Mouse (Mus musculus) limb, embryonic 11.5 days (tissue): ENCODE results near the gene Cpxm1. TPM values are rescaled to one million over a fixed set of nuclear protein-coding genes. Genes with fewer than 3 reads are reported as not detected.
"Not testable (repeated sequence)": the region's sequence is repeated elsewhere in the genome, so short reads cannot be mapped to it uniquely, and the experiment has no call there.

Source experiments
- ATAC-seq: fragments of 200-750 bp; cut with Nextera tagmentation; 2 replicates; pipeline ENCODE4 v1.8.0; 2017; ENCODE audit warnings: low read depth; ENCODE audit not compliant: insufficient number of reproducible peaks, low FRiP score, low TSS enrichment
- DNase-seq: peaks from one replicate; pipeline ENCODE4 v3.0.0-alpha.2; 2015; ENCODE audit warnings: low spot score
- H3K27ac ChIP-seq: fragments of 300-500 bp; sonication (generic); replicated peaks from 2 replicates; pipeline ENCODE4 v1.5.1; 2014; ENCODE audit warnings: low read depth, mild to moderate bottlenecking, low read length
- H3K27me3 ChIP-seq: fragments of 300-500 bp; sonication (generic); 2 replicates; pipeline ENCODE4 v1.6.1; 2014; ENCODE audit warnings: mild to moderate bottlenecking, low read length, mixed read lengths; ENCODE audit not compliant: control insufficient read depth, insufficient read depth
- H3K36me3 ChIP-seq: fragments of 300-500 bp; sonication (generic); 2 replicates; pipeline ENCODE4 v1.6.1; 2014; ENCODE audit warnings: mild to moderate bottlenecking, low read length, moderate library complexity, mixed read lengths; ENCODE audit not compliant: control insufficient read depth, insufficient read depth
- H3K4me1 ChIP-seq: fragments of 300-500 bp; sonication (generic); 2 replicates; pipeline ENCODE4 v1.6.1; 2014; ENCODE audit warnings: low read length, mixed read lengths; ENCODE audit not compliant: control insufficient read depth, insufficient read depth
- H3K4me2 ChIP-seq: fragments of 300-500 bp; sonication (generic); 2 replicates; pipeline ENCODE4 v1.6.1; 2014; ENCODE audit warnings: low read depth, mild to moderate bottlenecking, moderate library complexity; ENCODE audit not compliant: severe bottlenecking
- H3K4me3 ChIP-seq: fragments of 300-500 bp; sonication (generic); 2 replicates; pipeline ENCODE4 v1.5.1; 2014; ENCODE audit warnings: low read depth, low read length
- H3K9ac ChIP-seq: fragments of 300-500 bp; sonication (generic); 2 replicates; pipeline ENCODE4 v1.6.1; 2014; ENCODE audit warnings: mild to moderate bottlenecking, low read length
- H3K9me3 ChIP-seq: fragments of 300-500 bp; sonication (generic); 2 replicates; pipeline ENCODE4 v1.6.1; 2016; ENCODE audit warnings: low read length; ENCODE audit not compliant: control insufficient read depth
- WGBS: fragments of 180-500 bp; shearing (Covaris S2); extraction: QIAGEN DNeasy Blood & Tissue Kit; methylation state at CpG from one replicate; pipeline ENCODE4 v1.1.7; 2014; 5-methylcytosine and 5-hydroxymethylcytosine counted together
- polyA plus RNA-seq: library from polyadenylated mRNA; unstranded; fragments of >200 nt; fragmentation: Nextera tagmentation; extraction: Ambion mirVana; gene quantifications from 2 replicates; pipeline ENCODE4 v1.2.1, GENCODE M21; 2014

Cpxm1 gene
- polyA plus RNA-seq, 1 experiment from 2014 or later: 62.3 TPM

DNA sequence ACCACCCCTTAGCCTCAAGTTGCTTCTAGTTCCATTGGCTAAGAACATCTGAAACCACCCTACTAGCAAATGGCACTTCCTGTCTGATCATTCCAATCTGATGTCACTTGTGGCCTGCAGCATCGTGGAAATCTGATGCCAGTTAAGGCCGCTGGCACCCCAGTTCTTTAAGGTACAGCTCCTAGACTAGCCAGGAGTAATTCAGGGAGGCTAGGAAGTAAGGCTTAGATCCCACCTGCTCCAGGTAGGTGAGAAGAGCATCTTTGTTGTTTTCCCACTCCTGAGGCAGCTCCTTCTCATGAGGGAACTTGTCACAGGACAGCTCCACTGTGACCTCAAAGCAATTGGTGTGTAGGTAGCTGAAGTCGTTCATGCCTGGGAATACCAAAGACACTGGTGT, 4.5 kb downstream of the Cpxm1 start:
- peaks cover 5% of the 10 kb centered on the region; the same call in 1 of the 2 replicates for H3K4me1 ChIP-seq
- no peak for DNase-seq
- H3K4me3 ChIP-seq: no peak overlapping the region
- 74% methylated on average over 3 of the region's 3 CpGs for WGBS
- H3K27me3 ChIP-seq: no peaks in the 10 kb centered on the region
- H3K4me2 ChIP-seq: no peak overlapping the region
- H3K9me3 ChIP-seq: no peaks in the 10 kb centered on the region
- H3K27ac ChIP-seq: no peak overlapping the region
- no peak overlapping the region for H3K9ac ChIP-seq
- peaks cover 10% of the 10 kb centered on the region; the same call in 1 of the 2 replicates for H3K36me3 ChIP-seq
- no peak for ATAC-seq

DNA sequence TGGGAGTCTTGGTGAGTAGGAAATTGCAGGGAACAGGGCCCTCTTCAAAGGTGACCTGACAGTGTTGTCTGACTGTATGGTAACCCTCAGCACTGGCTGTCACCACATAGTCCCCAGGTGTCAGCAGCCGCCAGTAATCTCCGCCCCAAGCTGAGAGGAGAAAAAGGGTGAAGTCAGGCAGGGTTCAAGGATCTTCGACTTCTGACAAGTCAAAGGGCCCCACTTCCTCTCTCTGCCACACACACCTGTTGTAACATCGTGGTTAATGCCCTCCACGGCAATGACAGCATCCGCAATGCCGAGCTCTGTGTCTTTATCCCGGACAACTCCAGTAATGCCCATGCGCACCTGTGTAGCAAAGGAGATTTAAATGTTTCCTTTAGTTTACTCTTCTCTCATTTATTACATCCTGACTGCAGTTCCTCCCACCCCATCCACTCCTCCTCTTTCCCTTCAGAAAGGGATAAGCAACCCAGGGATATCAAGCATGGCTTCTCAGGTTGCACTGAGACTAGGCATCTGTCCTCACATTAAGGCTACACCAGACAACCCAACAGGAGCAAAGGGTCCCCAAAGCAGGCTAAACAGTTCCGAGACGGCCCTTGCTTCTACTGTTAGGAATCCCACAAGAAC, 6.3 kb downstream of the Cpxm1 start:
- Histone ChIP-seq H3K4me3 (no peak overlapping the region), H3K36me3 (peaks cover 10% of the 10 kb centered on the region; the same call in 1 of the 2 replicates), H3K4me1 (no peaks in the 10 kb centered on the region; the same call in 1 of the 2 replicates), H3K9me3 (no peaks in the 10 kb centered on the region), H3K4me2 (no peak overlapping the region), H3K27me3 (no peaks in the 10 kb centered on the region), H3K27ac (no peak overlapping the region), H3K9ac (no peak overlapping the region)
- ATAC-seq: no peak
- DNase-seq: no peak
- WGBS: 84% methylated on average over 11 of the region's 11 CpGs

DNA sequence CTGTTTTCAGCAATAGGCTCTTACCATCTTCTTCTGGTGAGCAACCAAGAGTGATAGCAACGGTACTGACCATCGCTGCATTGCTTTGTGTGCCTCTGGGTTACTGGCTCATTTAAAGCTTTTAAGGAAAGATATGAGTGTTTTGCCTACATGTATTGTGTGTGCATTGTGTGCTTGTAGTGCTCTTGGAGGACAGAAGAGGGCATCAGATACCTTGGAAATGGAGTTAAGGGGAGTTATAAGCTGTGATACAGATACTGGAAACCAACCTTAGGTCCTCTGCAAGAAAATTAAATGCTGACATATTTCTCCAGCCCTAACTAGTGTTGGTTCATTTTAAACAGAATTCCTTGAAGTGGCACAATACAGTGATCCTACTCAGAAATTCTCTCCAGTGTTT, 8.6 kb downstream of the Cpxm1 start:
- DNase-seq: no peak
- Histone ChIP-seq H3K4me3 (no peak overlapping the region), H3K27ac (no peak overlapping the region), H3K9ac (no peak overlapping the region), H3K4me1 (no peaks in the 10 kb centered on the region), H3K27me3 (no peaks in the 10 kb centered on the region), H3K36me3 (peaks cover 6% of the 10 kb centered on the region; the same call in 1 of the 2 replicates), H3K4me2 (no peak overlapping the region), H3K9me3 (no peaks in the 10 kb centered on the region)
- ATAC-seq: no peak
- WGBS: 77% methylated on average over 2 of the region's 2 CpGs

DNA sequence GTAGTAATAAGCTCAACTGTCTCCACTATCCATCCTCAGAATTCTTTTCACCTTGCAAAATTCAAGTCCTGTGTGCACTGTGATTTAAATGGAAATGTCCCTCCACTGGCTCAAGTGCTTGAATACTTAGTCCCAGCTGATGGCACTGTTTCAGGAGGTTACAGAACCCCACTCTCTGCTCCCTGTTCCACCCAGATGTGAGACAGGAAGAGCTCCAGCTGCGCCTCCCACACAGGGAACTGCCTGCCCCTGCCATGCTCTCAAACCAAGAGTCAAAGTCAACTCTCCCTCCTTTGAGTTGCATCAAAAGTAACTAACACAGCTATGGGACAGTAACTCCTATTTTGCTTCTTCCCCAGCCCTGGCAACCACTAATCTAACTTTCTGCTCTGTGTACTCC, 11.2 kb downstream of the Cpxm1 start:
- H3K27ac ChIP-seq: no peak overlapping the region
- H3K27me3 ChIP-seq: no peaks in the 10 kb centered on the region
- H3K4me2 ChIP-seq: no peak overlapping the region
- H3K9me3 ChIP-seq: no peaks in the 10 kb centered on the region
- H3K4me3 ChIP-seq: no peak overlapping the region
- WGBS: 57% methylated on average over 1 of the region's 1 CpGs
- H3K9ac ChIP-seq: no peak overlapping the region
- H3K36me3 ChIP-seq: peaks cover 2% of the 10 kb centered on the region; the same call in 1 of the 2 replicates
- ATAC-seq: no peak
- H3K4me1 ChIP-seq: no peaks in the 10 kb centered on the region
- no peak for DNase-seq

DNA sequence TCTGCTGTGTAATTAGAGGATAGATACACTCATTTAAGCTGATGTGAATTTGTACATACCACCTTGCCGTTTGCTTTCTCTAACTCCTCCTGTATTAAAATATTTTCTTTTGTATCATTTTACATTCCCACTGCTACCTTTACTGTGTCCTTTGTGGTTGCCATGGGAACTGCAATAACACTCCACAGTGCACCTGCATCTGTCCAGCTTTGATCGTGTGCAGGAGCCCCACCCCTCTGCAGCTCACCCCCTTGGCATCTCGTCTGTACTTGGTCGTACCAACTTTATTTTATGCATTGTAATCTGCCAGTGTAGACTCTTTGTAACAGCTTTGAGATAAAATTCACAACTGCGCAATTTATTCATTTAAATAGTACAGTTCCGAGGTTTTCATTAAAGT, 13.5 kb downstream of the Cpxm1 start:
- WGBS: 81% methylated on average over 6 of the region's 6 CpGs
- ATAC-seq (no peak), DNase-seq (no peak)
- no peaks in the 10 kb centered on the region for H3K4me1 ChIP-seq
- no peak overlapping the region for H3K9ac ChIP-seq
- H3K27ac ChIP-seq: no peak overlapping the region
- no peaks in the 10 kb centered on the region for H3K9me3 ChIP-seq
- H3K36me3 ChIP-seq: no peaks in the 10 kb centered on the region
- no peak overlapping the region for H3K4me2 ChIP-seq
- no peak overlapping the region for H3K4me3 ChIP-seq
- no peaks in the 10 kb centered on the region for H3K27me3 ChIP-seq

DNA sequence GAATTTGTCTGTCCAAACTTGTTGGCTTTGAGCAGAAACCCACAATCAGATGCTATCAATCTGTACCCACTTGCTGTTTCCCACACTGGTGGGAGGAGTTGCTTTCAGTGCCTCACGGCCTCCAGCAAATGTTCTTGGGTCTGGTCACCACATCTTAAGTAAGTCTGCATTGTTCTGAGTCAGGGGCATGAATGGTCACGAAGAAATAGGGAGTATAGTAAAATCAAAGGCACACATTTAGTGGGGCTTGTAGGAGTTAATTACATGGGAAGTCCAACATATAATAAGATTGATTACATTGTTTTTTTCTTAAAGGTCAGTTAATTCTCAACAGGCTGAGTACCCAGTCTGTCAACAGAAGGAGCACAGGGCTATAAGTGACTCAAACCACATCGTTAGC, 14.2 kb downstream of the Cpxm1 start:
- Histone ChIP-seq H3K4me2 (no peak overlapping the region), H3K27me3 (no peaks in the 10 kb centered on the region), H3K36me3 (no peaks in the 10 kb centered on the region), H3K9me3 (no peaks in the 10 kb centered on the region), H3K4me1 (no peaks in the 10 kb centered on the region), H3K4me3 (no peak overlapping the region), H3K27ac (no peak overlapping the region), H3K9ac (no peak overlapping the region)
- WGBS: 37% methylated on average over 3 of the region's 3 CpGs
- ATAC-seq: no peak
- DNase-seq: no peak

DNA sequence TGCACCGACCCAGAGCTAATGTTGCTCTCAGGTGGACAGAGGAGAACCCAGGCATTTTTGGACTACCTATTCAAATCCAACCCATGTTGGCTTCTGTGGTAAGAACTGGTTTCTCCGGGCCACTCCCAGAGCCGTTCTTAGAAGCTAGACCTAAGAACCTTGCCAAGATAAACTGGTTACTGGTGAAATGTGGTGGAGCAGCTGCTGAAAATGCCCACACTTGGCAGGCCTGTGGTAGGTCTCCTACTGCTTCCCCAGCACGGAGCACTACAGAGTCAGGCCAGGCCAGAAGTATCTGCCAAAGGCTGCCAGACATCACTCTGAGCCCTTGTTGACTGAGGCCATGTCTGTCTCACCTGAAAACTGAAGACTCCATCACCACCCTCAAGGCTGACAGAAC, 22.4 kb downstream of the Cpxm1 start:
- no peaks in the 10 kb centered on the region for H3K4me1 ChIP-seq
- H3K9ac ChIP-seq: no peak overlapping the region
- H3K9me3 ChIP-seq: no peaks in the 10 kb centered on the region
- no peaks in the 10 kb centered on the region for H3K27me3 ChIP-seq
- no peak for DNase-seq
- no peak for ATAC-seq
- WGBS: 76% methylated on average over 4 of the region's 4 CpGs
- no peak overlapping the region for H3K4me3 ChIP-seq
- H3K27ac ChIP-seq: no peak overlapping the region
- H3K36me3 ChIP-seq: no peaks in the 10 kb centered on the region
- no peak overlapping the region for H3K4me2 ChIP-seq

DNA sequence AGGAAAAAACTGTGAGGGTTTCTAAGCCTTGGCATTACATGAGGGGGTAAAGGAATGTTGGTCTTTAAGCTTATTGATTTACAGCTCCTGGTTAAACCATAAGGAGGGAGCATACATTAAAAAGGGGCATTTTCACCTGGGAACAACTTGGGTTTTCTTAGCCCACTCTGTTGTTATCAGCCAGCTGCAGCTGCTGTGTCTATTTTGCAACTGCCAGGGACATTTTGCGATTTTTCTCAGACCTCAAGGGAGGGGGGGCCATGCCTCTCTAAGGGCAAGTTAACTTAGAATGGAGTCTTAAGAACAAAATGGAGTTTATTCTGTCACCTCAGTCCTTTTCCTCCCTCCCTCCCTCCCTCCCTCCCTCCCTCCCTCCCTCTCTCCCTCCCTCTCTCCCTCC, 24.3 kb downstream of the Cpxm1 start:
- not testable (repeated sequence) for H3K9ac ChIP-seq, H3K27me3 ChIP-seq, H3K9me3 ChIP-seq, H3K4me1 ChIP-seq, H3K36me3 ChIP-seq, H3K4me3 ChIP-seq, DNase-seq, H3K4me2 ChIP-seq, H3K27ac ChIP-seq, ATAC-seq
- 68% methylated on average over 1 of the region's 1 CpGs for WGBS

DNA sequence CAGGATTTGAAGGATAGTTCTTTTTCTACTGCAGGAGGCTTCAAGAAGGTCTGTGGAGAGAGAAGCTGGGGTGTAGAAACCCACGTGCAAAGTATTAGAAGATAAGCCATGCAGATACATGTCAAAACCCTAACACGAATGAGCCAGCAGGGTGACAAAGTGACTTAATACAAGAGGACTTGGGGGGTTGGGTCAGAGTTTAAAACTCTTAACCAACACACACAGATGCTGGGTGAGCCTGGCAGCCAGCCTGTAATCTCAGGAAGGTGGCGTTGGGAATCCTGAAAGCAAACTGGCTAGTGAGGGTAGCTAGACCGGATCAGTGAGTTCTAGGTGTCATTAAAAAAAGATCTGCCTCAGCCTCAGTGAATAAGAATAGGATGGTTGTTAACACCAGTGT, 30.0 kb downstream of the Cpxm1 start:
- 71% methylated on average over 4 of the region's 4 CpGs for WGBS
- no peaks in the 10 kb centered on the region for H3K36me3 ChIP-seq
- H3K27ac ChIP-seq: no peak overlapping the region
- H3K4me2 ChIP-seq: no peak overlapping the region
- no peak for ATAC-seq
- H3K4me3 ChIP-seq: no peak overlapping the region
- H3K9me3 ChIP-seq: no peaks in the 10 kb centered on the region
- 0 out of 2 replicates have a peak, but pooled peaks cover 7% of the 10 kb centered on the region for H3K4me1 ChIP-seq
- H3K27me3 ChIP-seq: peaks cover 20% of the 10 kb centered on the region
- H3K9ac ChIP-seq: no peak overlapping the region
- no peak for DNase-seq
